Mouse (Mus musculus) thymus, postnatal 36 days (tissue): Measurements from ENCODE around the gene Ube2o.
"Not testable (repeated sequence)": the region's sequence is repeated elsewhere in the genome, so short reads cannot be mapped to it uniquely, and the experiment has no call there.

ENCODE experiments used
- DNase-seq, 2 experiments: peaks; one replicate each; pipeline ENCODE4 v3.0.0; 2022; ENCODE audit warnings: mixed read lengths in 2 of 2

Gene Ube2o

GRCm38 (mm10) chr11:116511301-116511868, 69.9 kb downstream of the Ube2o start:
- no peak for DNase-seq

GRCm38 (mm10) chr11:116508689-116509088, 72.6 kb downstream of the Ube2o start:
- no peak for DNase-seq

GRCm38 (mm10) chr11:116506151-116506875, 74.9 kb downstream of the Ube2o start:
- DNase-seq = no peak

GRCm38 (mm10) chr11:116505573-116505972, 75.7 kb downstream of the Ube2o start:
- DNase-seq = no peak

- no peak for DNase-seq
Measured at GRCm38 (mm10) chr11:116504516-116504915, 76.7 kb downstream of the Ube2o start.

- DNase-seq = no peak
Measured at GRCm38 (mm10) chr11:116501005-116501746, 80.1 kb downstream of the Ube2o start.

GRCm38 (mm10) chr11:116499018-116499417, 82.2 kb downstream of the Ube2o start:
- DNase-seq = no peak

GRCm38 (mm10) chr11:116498596-116498995, 82.7 kb downstream of the Ube2o start:
- DNase-seq = no peak

GRCm38 (mm10) chr11:116497313-116497712, 83.9 kb downstream of the Ube2o start:
- no peak for DNase-seq

- no peak for DNase-seq
Measured at GRCm38 (mm10) chr11:116494474-116495174, 86.6 kb downstream of the Ube2o start.

- peak; percentile 33 to 49 for DNase-seq
Measured at GRCm38 (mm10) chr11:116493795-116494252, 87.4 kb downstream of the Ube2o start, which contains the start of gene Prpsap1. Gene Prpsap1 (minus strand): TSS chr11:116494202.

- DNase-seq = no peak
Measured at GRCm38 (mm10) chr11:116493191-116493590, 88.1 kb downstream of the Ube2o start.

- not testable (repeated sequence) for DNase-seq
Measured at GRCm38 (mm10) chr11:116492507-116492906, 88.7 kb downstream of the Ube2o start.

GRCm38 (mm10) chr11:116491338-116491737, 89.9 kb downstream of the Ube2o start:
- no peak for DNase-seq

- DNase-seq = peak; percentile 87 to 88
Measured at GRCm38 (mm10) chr11:116490232-116491107, 90.8 kb downstream of the Ube2o start.

- DNase-seq = no peak
Measured at GRCm38 (mm10) chr11:116489771-116490231, 91.4 kb downstream of the Ube2o start.

- no peak for DNase-seq
Measured at GRCm38 (mm10) chr11:116488693-116489375, 92.4 kb downstream of the Ube2o start.

GRCm38 (mm10) chr11:116488207-116488606, 93.0 kb downstream of the Ube2o start:
- DNase-seq = no peak
